Mouse (Mus musculus) embryonic facial prominence, embryonic 15.5 days (tissue): Measurements from ENCODE around the gene Gpr171. TPM values are rescaled to one million over a fixed set of nuclear protein-coding genes. Genes with fewer than 3 reads are reported as not detected.
"Not testable (repeated sequence)": the region's sequence is repeated elsewhere in the genome, so short reads cannot be mapped to it uniquely, and the experiment has no call there.

Experiments used
- ATAC-seq: fragments of 200-750 bp; cut with Nextera tagmentation; 2 replicates; pipeline ENCODE4 v1.8.0; 2017; ENCODE audit warnings: low read depth, moderate TSS enrichment; ENCODE audit not compliant: insufficient number of reproducible peaks, low FRiP score, low TSS enrichment
- H3K27ac ChIP-seq: fragments of 300-500 bp; sonication (generic); replicated peaks from 2 replicates; pipeline ENCODE4 v1.5.1; 2015; ENCODE audit warnings: mild to moderate bottlenecking, inconsistent platforms
- H3K27me3 ChIP-seq: fragments of 300-500 bp; sonication (generic); 2 replicates; pipeline ENCODE4 v1.6.1; 2015; ENCODE audit warnings: inconsistent platforms
- H3K36me3 ChIP-seq: fragments of 300-500 bp; sonication (generic); 2 replicates; pipeline ENCODE4 v1.6.1; 2015; ENCODE audit warnings: mild to moderate bottlenecking, inconsistent platforms
- H3K4me1 ChIP-seq: fragments of 300-500 bp; sonication (generic); 2 replicates; pipeline ENCODE4 v1.6.1; 2015; ENCODE audit warnings: inconsistent platforms
- H3K4me2 ChIP-seq: fragments of 300-500 bp; sonication (generic); replicated peaks from 2 replicates; pipeline ENCODE4 v1.6.1; 2015; ENCODE audit warnings: mild to moderate bottlenecking, inconsistent platforms
- H3K4me3 ChIP-seq: fragments of 300-500 bp; sonication (generic); replicated peaks from 2 replicates; pipeline ENCODE4 v1.5.1; 2015; ENCODE audit warnings: mild to moderate bottlenecking, inconsistent platforms
- H3K9ac ChIP-seq: fragments of 300-500 bp; sonication (generic); 2 replicates; pipeline ENCODE4 v1.6.1; 2015; ENCODE audit warnings: inconsistent platforms
- H3K9me3 ChIP-seq: fragments of 300-500 bp; sonication (generic); replicated peaks from 2 replicates; pipeline ENCODE4 v1.6.1; 2016; ENCODE audit warnings: inconsistent platforms
- WGBS: fragments of 180-500 bp; shearing (Covaris S2); methylation state at CpG from one replicate; pipeline ENCODE4 v1.1.7; 2015; 5-methylcytosine and 5-hydroxymethylcytosine counted together
- polyA plus RNA-seq: library from polyadenylated mRNA; unstranded; fragments of >200 nt; fragmentation: Nextera tagmentation; extraction: Ambion mirVana; gene quantifications from 2 replicates; pipeline ENCODE4 v1.2.1, GENCODE M21; 2015

Gpr171 gene
- 1.7 and 1.9 TPM in 2 replicates for polyA plus RNA-seq

GRCm38 (mm10) chr3:59101218-59101986, at the start of gene Gpr171:
Gene Gpr171, minus strand, starts transcription at chr3:59101821.
- H3K4me1 ChIP-seq, result no peaks in the 10 kb centered on the region
- ATAC-seq, result no peak
- H3K36me3 ChIP-seq, result no peaks in the 10 kb centered on the region
- no peaks in the 10 kb centered on the region for H3K9me3 ChIP-seq
- no peaks in the 10 kb centered on the region for H3K27me3 ChIP-seq
- no peak within 1 kb of the TSS for H3K9ac ChIP-seq
- no peak within 1 kb of the TSS for H3K27ac ChIP-seq
- no peak within 1 kb of the TSS for H3K4me2 ChIP-seq
- no peak within 1 kb of the TSS for H3K4me3 ChIP-seq
- 67% methylated on average over 6 of the region's 6 CpGs for WGBS

- Histone ChIP-seq H3K4me2 (no peak overlapping the region), H3K27ac (no peak overlapping the region), H3K9ac (no peak overlapping the region), H3K9me3 (no peaks in the 10 kb centered on the region), H3K27me3 (no peaks in the 10 kb centered on the region), H3K4me3 (no peak overlapping the region), H3K4me1 (no peaks in the 10 kb centered on the region), H3K36me3 (no peaks in the 10 kb centered on the region)
- ATAC-seq, result no peak
- WGBS, result 95% methylated on average over 2 of the region's 2 CpGs
Measured at GRCm38 (mm10) chr3:59150624-59151023, 49.0 kb upstream of the Gpr171 start.

- ATAC-seq, result no peak
- no peak overlapping the region for H3K4me3 ChIP-seq
- H3K9me3 ChIP-seq, result no peaks in the 10 kb centered on the region
Measured at GRCm38 (mm10) chr3:59149646-59150045, 48.0 kb upstream of the Gpr171 start.

GRCm38 (mm10) chr3:59145194-59145593, 43.6 kb upstream of the Gpr171 start:
- ATAC-seq, result no peak
- H3K4me3 ChIP-seq, result no peak overlapping the region
- no peaks in the 10 kb centered on the region for H3K36me3 ChIP-seq
- H3K9ac ChIP-seq, result no peak overlapping the region
- 57% methylated on average over 5 of the region's 5 CpGs for WGBS
- no peaks in the 10 kb centered on the region for H3K4me1 ChIP-seq
- no peak overlapping the region for H3K27ac ChIP-seq
- H3K9me3 ChIP-seq, result no peaks in the 10 kb centered on the region
- no peak overlapping the region for H3K4me2 ChIP-seq
- H3K27me3 ChIP-seq, result no peaks in the 10 kb centered on the region

More at GRCm38 (mm10) chr3:59149646-59150045, 48.0 kb upstream of the Gpr171 start:
- Histone ChIP-seq H3K4me1 (no peaks in the 10 kb centered on the region), H3K4me2 (no peak overlapping the region), H3K27ac (no peak overlapping the region), H3K9ac (no peak overlapping the region), H3K27me3 (no peaks in the 10 kb centered on the region), H3K36me3 (no peaks in the 10 kb centered on the region)

- Histone ChIP-seq H3K4me2 (no peak overlapping the region), H3K27ac (no peak overlapping the region), H3K9me3 (no peaks in the 10 kb centered on the region), H3K9ac (no peak overlapping the region), H3K36me3 (no peaks in the 10 kb centered on the region), H3K4me3 (no peak overlapping the region), H3K27me3 (no peaks in the 10 kb centered on the region), H3K4me1 (no peaks in the 10 kb centered on the region)
- no peak for ATAC-seq
- WGBS, result 78% methylated on average over 8 of the region's 8 CpGs
Measured at GRCm38 (mm10) chr3:59141507-59142305, 40.1 kb upstream of the Gpr171 start.

- H3K4me3 ChIP-seq, H3K9me3 ChIP-seq, H3K27ac ChIP-seq, H3K4me2 ChIP-seq, H3K9ac ChIP-seq, H3K27me3 ChIP-seq, ATAC-seq, H3K4me1 ChIP-seq, H3K36me3 ChIP-seq: not testable (repeated sequence)
- 73% methylated on average over 4 of the region's 4 CpGs for WGBS
Measured at GRCm38 (mm10) chr3:59140941-59141340, 39.3 kb upstream of the Gpr171 start.

GRCm38 (mm10) chr3:59140115-59140514, 38.5 kb upstream of the Gpr171 start:
- Histone ChIP-seq H3K4me2 (no peak overlapping the region), H3K4me3 (no peak overlapping the region), H3K4me1 (no peaks in the 10 kb centered on the region), H3K27ac (no peak overlapping the region), H3K36me3 (no peaks in the 10 kb centered on the region), H3K27me3 (no peaks in the 10 kb centered on the region), H3K9me3 (no peaks in the 10 kb centered on the region), H3K9ac (no peak overlapping the region)
- ATAC-seq, result no peak
- WGBS, result 80% methylated on average over 2 of the region's 2 CpGs

GRCm38 (mm10) chr3:59139651-59140051, 38.0 kb upstream of the Gpr171 start:
- no peaks in the 10 kb centered on the region for H3K9me3 ChIP-seq
- no peak for ATAC-seq
- no peak overlapping the region for H3K4me2 ChIP-seq
- H3K4me1 ChIP-seq, result no peaks in the 10 kb centered on the region
- H3K4me3 ChIP-seq, result no peak overlapping the region
- no peaks in the 10 kb centered on the region for H3K36me3 ChIP-seq
- no peak overlapping the region for H3K9ac ChIP-seq
- no peaks in the 10 kb centered on the region for H3K27me3 ChIP-seq
- H3K27ac ChIP-seq, result no peak overlapping the region

GRCm38 (mm10) chr3:59138946-59139468, 37.4 kb upstream of the Gpr171 start:
- H3K9me3 ChIP-seq, result no peaks in the 10 kb centered on the region
- no peaks in the 10 kb centered on the region for H3K36me3 ChIP-seq
- no peak overlapping the region for H3K9ac ChIP-seq
- H3K27ac ChIP-seq, result no peak overlapping the region
- 79% methylated on average over 12 of the region's 12 CpGs for WGBS
- ATAC-seq, result no peak
- no peaks in the 10 kb centered on the region for H3K27me3 ChIP-seq
- no peaks in the 10 kb centered on the region for H3K4me1 ChIP-seq
- no peak overlapping the region for H3K4me2 ChIP-seq
- no peak overlapping the region for H3K4me3 ChIP-seq

GRCm38 (mm10) chr3:59135911-59136653, 34.5 kb upstream of the Gpr171 start:
- no peak overlapping the region for H3K27ac ChIP-seq
- H3K36me3 ChIP-seq, result no peaks in the 10 kb centered on the region
- 73% methylated on average over 5 of the region's 5 CpGs for WGBS
- H3K4me1 ChIP-seq, result no peaks in the 10 kb centered on the region; the same call in 1 of the 2 replicates
- H3K4me2 ChIP-seq, result no peak overlapping the region
- H3K9ac ChIP-seq, result no peak overlapping the region
- H3K4me3 ChIP-seq, result no peak overlapping the region
- H3K27me3 ChIP-seq, result no peaks in the 10 kb centered on the region
- no peaks in the 10 kb centered on the region for H3K9me3 ChIP-seq
- ATAC-seq, result no peak

GRCm38 (mm10) chr3:59133189-59133588, 31.6 kb upstream of the Gpr171 start:
- Histone ChIP-seq H3K4me1 (peaks cover 6% of the 10 kb centered on the region; the same call in 1 of the 2 replicates), H3K27me3 (no peaks in the 10 kb centered on the region), H3K9ac (no peak overlapping the region), H3K27ac (no peak overlapping the region), H3K4me2 (no peak overlapping the region), H3K9me3 (no peaks in the 10 kb centered on the region), H3K4me3 (no peak overlapping the region), H3K36me3 (no peaks in the 10 kb centered on the region)
- WGBS, result 76% methylated on average over 5 of the region's 5 CpGs
- ATAC-seq, result no peak
